Mouse (Mus musculus) embryonic facial prominence, embryonic 14.5 days (tissue): ENCODE data around the gene B4galt4. TPM values are rescaled to one million over a fixed set of nuclear protein-coding genes. Genes with fewer than 3 reads are reported as not detected.
A peak's percentile ranks its signal among the peaks of the same experiment; 100 is the strongest.

Experiments used
- ATAC-seq: fragments of 200-750 bp; cut with Nextera tagmentation; 2 replicates; pipeline ENCODE4 v1.8.0; 2017; ENCODE audit warnings: low read depth, moderate number of reproducible peaks, moderate TSS enrichment
- DNase-seq: peaks from one replicate; pipeline ENCODE4 v3.0.0-alpha.2; 2015; ENCODE audit warnings: low spot score
- H3K27ac ChIP-seq: fragments of 300-500 bp; sonication (generic); replicated peaks from 2 replicates; pipeline ENCODE4 v1.5.1; 2014; ENCODE audit warnings: low read depth, mild to moderate bottlenecking, low read length, moderate library complexity
- H3K27me3 ChIP-seq: fragments of 300-500 bp; sonication (generic); replicated peaks from 2 replicates; pipeline ENCODE4 v1.6.1; 2014; ENCODE audit warnings: low read length; ENCODE audit not compliant: control insufficient read depth, insufficient read depth
- H3K36me3 ChIP-seq: fragments of 300-500 bp; sonication (generic); 2 replicates; pipeline ENCODE4 v1.6.1; 2014; ENCODE audit warnings: low read length, mixed read lengths; ENCODE audit not compliant: control insufficient read depth, insufficient read depth
- H3K4me1 ChIP-seq: fragments of 300-500 bp; sonication (generic); 2 replicates; pipeline ENCODE4 v1.6.1; 2014; ENCODE audit warnings: antibody characterized with exemption, low read length; ENCODE audit not compliant: control insufficient read depth, insufficient read depth
- H3K4me2 ChIP-seq: fragments of 300-500 bp; sonication (generic); 2 replicates; pipeline ENCODE4 v1.6.1; 2014; ENCODE audit warnings: low read depth, mild to moderate bottlenecking, low read length, moderate library complexity, mixed read lengths
- H3K4me3 ChIP-seq: fragments of 300-500 bp; sonication (generic); 2 replicates; pipeline ENCODE4 v1.5.1; 2014; ENCODE audit warnings: low read depth, mild to moderate bottlenecking, low read length
- H3K9ac ChIP-seq: fragments of 300-500 bp; sonication (generic); 2 replicates; pipeline ENCODE4 v1.6.1; 2014; ENCODE audit warnings: low read depth, mild to moderate bottlenecking, low read length, moderate library complexity, mixed read lengths
- H3K9me3 ChIP-seq: fragments of 300-500 bp; sonication (generic); 2 replicates; pipeline ENCODE4 v1.6.1; 2016; ENCODE audit warnings: low read length; ENCODE audit not compliant: control insufficient read depth
- WGBS: fragments of 180-500 bp; shearing (Covaris S2); extraction: QIAGEN DNeasy Blood & Tissue Kit; methylation state at CpG from one replicate; pipeline ENCODE4 v1.1.7; 2014; 5-methylcytosine and 5-hydroxymethylcytosine counted together
- polyA plus RNA-seq: library from polyadenylated mRNA; unstranded; fragments of >200 nt; fragmentation: Nextera tagmentation; extraction: Ambion mirVana; gene quantifications from 2 replicates; pipeline ENCODE4 v1.2.1, GENCODE M21; 2014

B4galt4 gene
- polyA plus RNA-seq, 1 experiment from 2014 or later, result 30.2 TPM

- 68% methylated on average over 12 of the region's 12 CpGs for WGBS
- no peaks in the 10 kb centered on the region for H3K9me3 ChIP-seq
- no peak overlapping the region for H3K9ac ChIP-seq
- H3K36me3 ChIP-seq, result peaks cover 16% of the 10 kb centered on the region
- H3K27me3 ChIP-seq, result no peaks in the 10 kb centered on the region
- peaks cover 6% of the 10 kb centered on the region for H3K4me1 ChIP-seq
- ATAC-seq (no peak), DNase-seq (no peak)
- no peak overlapping the region for H3K27ac ChIP-seq
- no peak overlapping the region for H3K4me3 ChIP-seq
- H3K4me2 ChIP-seq, result no peak overlapping the region
These were observed 16.2 kb downstream of the B4galt4 start for GRCm38 (mm10) chr16:38758104-38758861.

DNA sequence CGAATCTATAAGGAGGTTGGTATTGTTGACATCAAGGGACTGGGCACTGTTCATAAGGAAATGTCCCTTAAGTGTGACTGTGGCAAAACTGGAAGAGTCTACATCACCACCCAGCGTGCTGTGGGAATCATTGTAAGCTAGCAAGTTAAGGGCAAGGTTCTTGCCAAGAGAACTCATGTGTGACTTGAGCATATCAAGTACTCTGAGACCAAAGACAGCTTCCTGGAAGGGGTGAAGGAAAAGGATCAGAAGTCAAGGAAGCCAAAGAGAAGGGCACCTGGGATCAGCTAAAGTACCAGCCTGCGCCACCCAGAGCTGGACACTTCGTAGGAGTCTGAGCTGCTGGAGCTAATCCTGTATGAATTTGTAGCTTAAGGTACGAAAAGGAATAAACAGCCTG lies 18.2 kb downstream of the B4galt4 start:
- 92% methylated on average over 5 of the region's 5 CpGs for WGBS
- Histone ChIP-seq H3K4me2 (no peak overlapping the region), H3K9ac (no peak overlapping the region), H3K36me3 (peaks cover 23% of the 10 kb centered on the region), H3K9me3 (no peaks in the 10 kb centered on the region), H3K4me3 (no peak overlapping the region), H3K27me3 (no peaks in the 10 kb centered on the region), H3K4me1 (no peaks in the 10 kb centered on the region), H3K27ac (no peak overlapping the region)
- ATAC-seq (no peak), DNase-seq (no peak)

DNA sequence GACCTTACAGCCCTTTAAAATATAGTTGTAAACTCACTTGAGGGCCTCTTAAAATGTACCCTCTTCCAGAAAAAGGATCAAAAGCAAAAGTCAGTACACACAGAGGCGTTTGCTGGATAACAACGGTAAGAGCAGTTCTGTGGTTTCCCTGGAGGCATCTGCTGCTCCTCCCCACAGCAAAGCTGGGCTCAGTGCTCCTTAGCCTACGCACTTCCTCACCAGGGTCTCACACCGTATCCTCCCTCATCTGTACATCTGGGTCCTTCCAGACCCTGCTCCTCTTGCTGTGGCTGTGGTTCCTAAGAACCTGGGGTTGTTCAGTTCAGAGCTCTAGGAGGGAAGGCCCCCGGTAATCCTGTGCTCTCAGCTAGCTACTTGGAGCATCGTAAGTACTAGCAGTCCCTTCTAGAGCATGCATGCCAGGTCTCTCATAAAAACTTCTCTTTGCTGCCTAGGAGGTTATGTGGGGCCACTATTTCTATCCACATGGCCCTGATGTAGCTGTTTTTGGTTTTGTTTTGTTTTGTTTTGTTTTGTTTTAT lies 18.8 kb downstream of the B4galt4 start:
- Histone ChIP-seq H3K36me3 (peaks cover 25% of the 10 kb centered on the region), H3K9ac (no peak overlapping the region), H3K27me3 (no peaks in the 10 kb centered on the region), H3K4me2 (no peak overlapping the region), H3K4me1 (no peaks in the 10 kb centered on the region), H3K4me3 (no peak overlapping the region), H3K9me3 (no peaks in the 10 kb centered on the region), H3K27ac (no peak overlapping the region)
- 74% methylated on average over 6 of the region's 6 CpGs for WGBS
- DNase-seq (no peak), ATAC-seq (no peak)

DNA sequence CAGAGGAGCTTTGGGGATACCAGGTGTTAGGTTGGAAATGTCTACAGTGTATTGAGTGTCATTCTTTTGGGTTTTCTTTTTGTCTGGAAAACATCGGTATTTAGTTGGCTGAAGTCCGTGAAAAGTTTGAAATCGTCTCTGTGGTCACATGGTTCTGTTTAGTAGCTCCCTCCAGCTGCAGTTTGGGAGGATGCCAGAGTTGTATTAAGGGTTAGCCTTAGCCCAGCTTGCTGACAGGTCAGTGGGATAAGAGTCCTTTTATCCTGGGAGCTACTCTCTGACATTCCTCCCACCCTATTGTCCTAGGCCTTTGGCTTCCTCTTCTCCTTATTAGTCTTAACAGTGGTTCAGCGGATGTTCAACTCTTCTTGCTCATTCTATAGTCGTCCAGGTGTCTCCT lies 19.9 kb downstream of the B4galt4 start:
- no peaks in the 10 kb centered on the region for H3K27me3 ChIP-seq
- ATAC-seq (no peak; the same call in 1 of the 2 replicates), DNase-seq (peak; percentile 49)
- H3K4me2 ChIP-seq, result no peak overlapping the region
- no peaks in the 10 kb centered on the region for H3K4me1 ChIP-seq
- no peak overlapping the region for H3K4me3 ChIP-seq
- 61% methylated on average over 5 of the region's 5 CpGs for WGBS
- peaks cover 30% of the 10 kb centered on the region for H3K36me3 ChIP-seq
- H3K27ac ChIP-seq, result no peak overlapping the region
- no peaks in the 10 kb centered on the region for H3K9me3 ChIP-seq
- no peak overlapping the region for H3K9ac ChIP-seq

DNA sequence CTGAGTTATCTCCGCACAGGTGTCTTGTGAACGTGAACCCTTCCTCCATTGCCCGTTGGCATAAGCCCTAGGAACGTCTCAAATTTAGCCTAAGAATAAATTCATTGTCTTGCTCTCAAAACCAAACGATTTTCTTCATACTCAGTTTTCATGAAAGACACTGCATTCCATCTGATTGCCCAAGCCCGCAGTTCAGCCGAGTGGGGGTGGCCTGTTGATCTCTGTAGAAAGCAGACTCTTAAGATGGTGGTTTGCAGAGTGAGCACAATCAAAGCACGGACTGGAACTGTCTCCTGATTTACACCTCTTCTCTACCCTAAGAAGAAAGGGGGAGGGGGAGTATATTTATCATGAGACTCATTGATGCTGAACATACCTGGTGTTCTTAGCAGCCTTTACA lies 20.3 kb downstream of the B4galt4 start:
- WGBS, result 79% methylated on average over 8 of the region's 8 CpGs
- H3K36me3 ChIP-seq, result peaks cover 30% of the 10 kb centered on the region
- DNase-seq (no peak), ATAC-seq (no peak)
- H3K9ac ChIP-seq, result no peak overlapping the region
- no peak overlapping the region for H3K4me3 ChIP-seq
- H3K4me2 ChIP-seq, result no peak overlapping the region
- H3K27me3 ChIP-seq, result no peaks in the 10 kb centered on the region
- H3K27ac ChIP-seq, result no peak overlapping the region
- no peaks in the 10 kb centered on the region for H3K4me1 ChIP-seq
- H3K9me3 ChIP-seq, result no peaks in the 10 kb centered on the region

DNA sequence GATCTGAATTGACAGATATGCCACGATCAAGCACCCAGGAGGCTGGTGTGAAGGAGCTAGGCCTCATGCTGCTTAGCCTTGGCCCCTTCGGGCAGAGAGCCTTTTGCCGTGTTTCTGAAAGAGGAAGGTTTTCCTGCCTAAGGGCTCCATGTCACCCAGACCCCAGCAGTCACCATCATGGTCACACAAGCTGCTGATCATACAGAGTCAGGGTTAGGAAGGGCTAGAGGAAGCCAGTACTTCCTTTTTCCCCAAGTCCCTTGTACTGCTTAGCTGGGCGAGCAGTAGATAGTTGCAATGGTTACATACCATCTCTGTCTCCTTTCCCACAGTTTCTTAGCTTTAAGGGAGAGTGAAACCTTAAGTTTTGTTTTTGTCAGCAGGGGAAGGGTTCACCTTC lies 21.4 kb downstream of the B4galt4 start:
- Histone ChIP-seq H3K4me1 (no peaks in the 10 kb centered on the region), H3K36me3 (peaks cover 32% of the 10 kb centered on the region), H3K27me3 (no peaks in the 10 kb centered on the region), H3K4me3 (no peak overlapping the region), H3K9me3 (no peaks in the 10 kb centered on the region), H3K9ac (no peak overlapping the region), H3K4me2 (no peak overlapping the region), H3K27ac (no peak overlapping the region)
- 85% methylated on average over 4 of the region's 4 CpGs for WGBS
- no peak for ATAC-seq
- no peak for DNase-seq

- no peaks in the 10 kb centered on the region for H3K4me1 ChIP-seq
- peaks cover 34% of the 10 kb centered on the region for H3K36me3 ChIP-seq
- no peaks in the 10 kb centered on the region for H3K9me3 ChIP-seq
- H3K27me3 ChIP-seq, result no peaks in the 10 kb centered on the region
- WGBS, result 52% methylated on average over 3 of the region's 3 CpGs
- H3K4me2 ChIP-seq, result no peak overlapping the region
- no peak overlapping the region for H3K4me3 ChIP-seq
- no peak overlapping the region for H3K27ac ChIP-seq
- DNase-seq (no peak), ATAC-seq (no peak)
- no peak overlapping the region for H3K9ac ChIP-seq
These were observed 24.6 kb downstream of the B4galt4 start for GRCm38 (mm10) chr16:38766671-38767070.

DNA sequence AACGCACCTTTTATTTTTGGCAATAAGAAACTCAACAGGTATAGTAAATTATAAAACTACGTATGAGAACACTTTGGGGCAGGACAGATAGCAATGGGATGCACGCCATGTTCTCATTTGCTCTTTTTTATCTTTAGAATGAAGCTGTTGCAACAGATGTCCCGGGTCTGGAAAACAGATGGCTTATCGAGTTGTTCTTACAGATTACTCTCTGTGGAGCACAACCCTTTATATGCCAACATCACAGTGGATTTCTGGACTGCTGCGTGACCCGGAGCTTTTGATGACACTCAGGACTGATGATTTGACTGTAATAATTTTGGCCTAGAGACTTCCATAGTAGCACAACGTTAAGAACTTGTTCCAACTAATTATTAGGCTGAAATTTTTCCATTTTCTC lies 25.7 kb downstream of the B4galt4 start:
- H3K4me2 ChIP-seq, result no peak overlapping the region
- no peak overlapping the region for H3K9ac ChIP-seq
- no peak overlapping the region for H3K4me3 ChIP-seq
- no peaks in the 10 kb centered on the region for H3K9me3 ChIP-seq
- WGBS, result 74% methylated on average over 8 of the region's 8 CpGs
- no peaks in the 10 kb centered on the region for H3K27me3 ChIP-seq
- peaks cover 32% of the 10 kb centered on the region for H3K36me3 ChIP-seq
- no peak overlapping the region for H3K27ac ChIP-seq
- ATAC-seq, result no peak
- DNase-seq, result no peak
- H3K4me1 ChIP-seq, result no peaks in the 10 kb centered on the region; the same call in 1 of the 2 replicates

DNA sequence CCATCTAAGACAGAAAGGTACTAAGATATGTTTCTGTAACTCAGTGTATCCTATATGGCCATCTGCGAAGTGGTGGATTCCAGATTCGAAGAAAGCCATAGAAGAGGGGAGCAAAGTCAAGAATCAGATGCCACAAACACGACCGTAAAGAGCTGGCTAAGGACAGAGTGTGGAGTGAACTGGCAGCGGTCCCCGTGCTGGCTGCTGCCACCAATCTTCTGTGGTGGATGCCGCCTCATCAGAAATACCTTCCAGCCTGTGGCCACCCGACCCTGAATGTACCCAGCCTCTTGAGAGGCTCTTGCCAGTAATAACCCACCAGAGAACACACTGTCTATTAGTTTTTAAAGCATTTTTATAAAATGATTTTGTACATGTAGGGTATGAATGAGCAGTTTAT lies 26.3 kb downstream of the B4galt4 start:
- Histone ChIP-seq H3K4me1 (no peaks in the 10 kb centered on the region; the same call in 1 of the 2 replicates), H3K27me3 (no peaks in the 10 kb centered on the region), H3K4me2 (no peak overlapping the region), H3K4me3 (no peak overlapping the region), H3K27ac (no peak overlapping the region), H3K9me3 (no peaks in the 10 kb centered on the region), H3K9ac (no peak overlapping the region), H3K36me3 (peaks cover 25% of the 10 kb centered on the region)
- ATAC-seq (no peak), DNase-seq (no peak)
- WGBS, result 87% methylated on average over 8 of the region's 8 CpGs
